Mouse (Mus musculus): ENCODE measurements at regions not wholly inside any gene's neighbourhood (a gene's known extent, or its start where the extent isn't known, plus 50 kb on each side); places are given as distances from the start of the nearest gene placed in this dataset.
"Not testable (repeated sequence)": the region's sequence is repeated elsewhere in the genome, so short reads cannot be mapped to it uniquely, and the experiment has no call there.

DNA sequence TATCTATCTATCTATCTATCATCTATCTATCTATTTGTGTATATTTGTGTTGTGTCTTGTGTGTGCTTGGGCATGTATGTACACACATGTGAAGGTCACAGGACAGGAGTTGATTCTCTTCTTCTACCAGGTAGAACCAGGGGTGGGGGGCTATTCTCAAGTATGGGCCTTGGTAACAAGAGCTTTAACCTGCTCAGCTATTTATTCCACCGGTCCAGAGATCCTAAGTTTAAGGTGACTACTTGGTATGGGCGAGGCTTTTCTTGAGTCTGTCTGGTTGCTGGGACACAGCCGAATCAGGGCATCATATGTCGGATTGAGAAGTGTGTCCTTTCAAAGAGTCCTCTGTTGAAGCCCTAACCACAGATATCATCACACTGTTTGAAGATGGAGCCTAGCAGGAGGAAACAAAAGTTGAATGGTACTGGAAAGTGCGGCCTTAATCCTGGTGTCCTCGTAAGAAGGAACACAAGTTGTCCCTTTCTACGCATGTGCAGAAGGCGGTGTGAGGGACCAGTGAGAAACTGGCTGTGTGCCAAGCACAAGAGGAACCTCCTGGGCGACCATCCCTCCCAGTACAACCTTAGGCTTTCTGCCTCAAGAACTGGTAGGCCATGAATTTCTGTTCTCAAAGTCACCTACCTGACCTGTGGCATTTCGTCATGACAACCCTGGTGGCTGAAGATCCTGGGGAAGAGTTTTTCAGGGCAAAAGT, 80.0 kb upstream of the Cpsf6 start:
- DNase-seq (ENCODE audit: low spot score): no peak

DNA sequence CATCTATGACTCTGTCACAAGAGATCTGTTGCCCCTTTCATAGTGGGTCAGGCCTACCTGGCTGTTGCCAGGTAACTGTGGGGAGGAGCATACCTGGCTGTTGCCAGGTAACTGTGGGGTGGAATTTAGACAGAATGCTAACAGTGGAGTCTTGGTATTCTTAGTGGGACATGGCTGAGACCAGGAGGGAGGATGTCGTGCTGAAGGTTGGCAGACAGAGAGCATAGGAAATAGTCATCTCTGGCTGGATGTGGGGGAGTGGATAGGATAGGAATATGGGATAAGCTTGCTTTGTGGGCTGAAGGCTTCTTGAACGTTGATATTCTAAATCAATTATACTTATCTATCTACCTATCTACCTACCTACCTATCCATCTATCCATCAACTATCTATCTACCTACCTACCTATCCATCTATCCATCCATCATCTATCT, 79.2 kb upstream of the Cpsf6 start:
- no peak for DNase-seq (ENCODE audit: low spot score)

DNA sequence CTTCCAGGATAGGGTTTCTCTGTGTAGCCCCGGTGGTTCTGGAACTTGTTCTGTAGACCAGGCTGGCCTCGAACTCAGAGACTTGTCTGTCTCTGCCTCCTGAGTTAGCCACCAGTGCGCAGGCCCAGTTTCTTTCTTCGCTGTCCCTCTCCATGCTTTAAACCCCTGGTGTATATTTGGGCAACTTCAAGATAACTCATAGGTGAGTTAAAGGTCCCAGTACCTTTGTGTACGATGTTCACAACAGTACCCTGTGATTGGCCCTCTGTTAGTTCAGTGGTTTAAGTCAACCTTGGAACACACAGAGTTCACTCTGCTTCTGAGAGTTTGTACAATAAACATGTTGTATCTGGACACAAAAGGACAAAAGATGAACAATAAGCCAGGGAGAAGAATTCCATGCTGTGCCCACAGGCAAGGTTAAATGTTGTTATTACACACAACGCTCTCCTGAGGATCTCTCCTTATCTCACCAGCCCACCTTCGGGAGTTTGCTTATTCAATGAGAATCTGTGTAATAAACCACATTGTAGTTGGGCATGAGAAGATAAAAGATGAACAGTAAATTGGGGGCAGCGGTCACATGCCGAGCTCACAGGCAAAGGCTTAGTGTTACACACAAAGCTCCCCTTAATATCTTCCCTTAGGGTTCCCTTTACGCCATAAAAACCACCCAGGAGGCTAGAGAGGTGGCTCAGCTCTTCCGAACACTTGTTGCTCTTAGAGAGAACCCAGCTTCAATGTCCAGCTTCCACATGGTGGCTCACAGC, 78.6 kb upstream of the Cpsf6 start:
- DNase-seq (ENCODE audit: low spot score): no peak

DNA sequence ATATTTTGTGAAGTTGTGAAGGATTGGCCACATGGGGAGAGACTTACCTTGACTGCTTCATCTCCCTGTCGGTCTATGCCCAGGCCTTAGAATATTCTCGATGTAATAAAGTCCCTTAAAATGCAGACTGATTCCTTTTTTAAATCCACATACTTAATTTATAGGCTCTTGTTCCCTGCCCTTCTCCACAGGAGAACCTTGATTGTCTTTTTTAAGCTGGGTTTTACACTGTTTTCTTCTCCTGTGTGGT, 77.8 kb upstream of the Cpsf6 start:
- DNase-seq (ENCODE audit: low spot score): no peak

DNA sequence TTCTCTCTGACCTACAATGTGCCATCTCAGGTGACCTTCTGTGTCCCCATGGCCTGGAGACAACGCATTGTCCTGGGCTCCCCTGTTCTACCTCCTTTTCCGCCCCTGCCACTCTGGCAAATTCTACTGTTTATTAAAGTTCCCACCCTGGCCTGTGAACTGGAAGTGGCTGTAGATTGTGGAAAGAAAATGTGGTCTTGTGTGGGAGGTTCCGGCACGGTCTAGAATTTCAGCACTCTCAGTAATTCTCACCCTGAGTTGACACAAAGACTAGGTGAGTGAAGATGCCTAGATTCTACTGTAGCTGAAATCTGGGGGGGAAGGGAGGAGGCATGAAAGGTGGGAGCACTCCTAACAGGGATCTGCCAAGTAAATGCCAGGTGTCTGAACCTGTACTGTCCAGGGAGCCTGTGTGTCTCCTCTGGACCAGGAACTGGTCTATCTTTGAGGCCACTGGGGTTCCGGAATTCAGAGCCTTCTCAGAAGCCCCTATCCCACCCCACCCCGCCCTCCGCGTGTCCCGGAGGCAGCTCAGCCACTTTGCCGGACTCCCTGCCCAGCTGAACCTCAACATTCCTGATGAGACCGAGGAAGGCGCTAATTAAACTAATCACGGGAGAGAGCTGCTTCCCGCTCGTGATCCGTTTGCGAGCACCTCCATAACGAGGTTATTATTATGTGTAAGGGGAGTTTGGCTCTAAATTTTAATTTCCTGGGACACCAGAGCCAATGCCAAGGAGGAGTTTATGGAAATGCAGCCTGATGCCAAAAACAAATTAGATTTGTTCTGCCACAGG, 77.3 kb upstream of the Cpsf6 start:
- DNase-seq (ENCODE audit: low spot score): no peak

DNA sequence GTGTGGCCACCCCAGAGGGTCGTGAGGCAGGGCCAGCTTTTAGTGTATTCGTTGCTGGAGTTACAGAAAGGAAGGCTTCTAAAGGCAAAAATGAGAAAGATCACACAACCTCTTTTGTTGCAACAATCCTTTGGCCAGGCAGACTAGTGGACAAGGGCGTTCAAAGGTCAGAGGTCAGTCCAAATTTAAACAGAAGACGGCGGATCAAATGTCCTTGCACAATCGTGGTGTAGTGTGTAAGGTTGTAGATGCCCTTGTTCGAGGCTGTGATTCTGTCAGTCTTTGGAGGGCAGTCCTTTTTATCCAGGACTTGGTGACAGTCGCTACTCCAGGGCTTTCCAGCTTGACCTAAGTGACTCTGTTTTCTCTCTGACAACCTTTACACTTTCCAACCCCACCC, 76.6 kb upstream of the Cpsf6 start:
- no peak for DNase-seq (ENCODE audit: low spot score)

DNA sequence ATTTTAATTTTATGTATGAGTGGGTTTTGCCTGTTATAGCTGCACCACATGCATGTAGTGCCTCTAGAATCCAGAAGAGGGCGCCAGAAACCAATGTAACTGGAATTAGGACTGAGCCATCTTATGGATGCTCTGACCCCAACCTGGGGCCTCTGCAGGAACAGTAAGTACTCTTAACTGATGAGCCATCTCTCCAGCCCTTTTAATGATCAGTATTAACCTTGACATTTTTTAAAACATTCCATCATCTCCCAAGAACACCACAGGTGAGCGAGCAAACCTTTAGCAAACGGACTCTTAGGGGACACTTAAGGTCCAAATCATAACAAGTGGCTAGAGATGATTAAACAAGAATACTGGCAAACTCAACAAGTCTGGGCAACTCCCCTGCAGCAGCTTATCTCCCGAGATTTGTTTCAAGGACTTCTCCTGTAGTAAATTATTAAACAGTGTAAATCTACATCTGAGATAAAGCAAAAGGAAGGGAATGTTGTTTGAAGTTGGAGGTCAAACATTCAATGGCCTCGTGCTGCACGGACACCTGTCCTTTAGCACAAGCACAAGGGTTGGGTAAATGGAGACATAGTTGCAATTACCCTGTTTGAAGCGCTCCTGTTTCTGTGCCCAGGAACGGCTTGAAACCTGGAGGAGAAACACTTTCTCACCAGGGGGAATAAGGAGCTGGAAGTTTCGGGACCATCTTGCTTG, 75.9 kb upstream of the Cpsf6 start:
- DNase-seq (ENCODE audit: low spot score): peak; percentile 32

DNA sequence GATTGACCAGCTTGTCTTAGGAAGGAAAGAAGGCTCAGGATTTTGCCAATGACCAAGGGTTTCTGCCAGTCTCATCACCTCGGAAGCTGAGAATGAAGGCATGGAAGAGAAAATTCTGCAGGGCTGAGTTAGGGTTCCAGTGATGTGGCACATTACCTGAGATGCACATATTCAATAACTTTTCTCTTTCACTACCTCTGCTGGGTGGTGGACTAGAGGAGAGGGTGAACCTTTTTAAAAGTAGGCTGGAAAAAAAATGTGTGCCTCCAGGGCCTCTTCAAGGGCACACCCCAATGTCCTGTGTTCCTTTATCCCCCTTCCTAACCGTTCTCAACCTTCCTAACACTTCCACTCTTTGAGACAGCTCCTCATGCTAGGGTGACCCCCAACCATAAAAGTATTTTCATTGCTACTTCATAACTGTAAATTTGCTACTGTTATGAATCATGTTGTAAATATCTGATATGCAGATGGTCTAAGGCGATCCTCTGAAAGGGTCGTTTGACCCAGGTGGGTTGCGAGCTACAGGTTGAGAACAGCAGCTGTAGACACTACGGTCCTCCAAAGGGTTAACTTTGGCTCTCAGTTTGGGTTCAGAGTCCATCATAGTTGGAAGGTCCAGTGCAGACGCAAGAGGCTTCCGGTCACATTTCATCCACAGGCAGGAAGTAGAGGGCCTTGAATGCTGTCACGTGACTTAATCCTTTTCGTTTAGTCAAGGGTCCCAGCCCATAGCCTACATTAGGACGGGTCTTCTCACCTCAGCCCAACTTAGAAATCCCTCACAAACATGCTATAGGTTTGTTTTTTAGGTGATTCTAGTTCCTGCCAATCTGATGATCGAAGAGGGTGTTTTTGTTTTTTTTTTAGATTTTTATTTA, 75.1 kb upstream of the Cpsf6 start:
- DNase-seq (ENCODE audit: low spot score): no peak

DNA sequence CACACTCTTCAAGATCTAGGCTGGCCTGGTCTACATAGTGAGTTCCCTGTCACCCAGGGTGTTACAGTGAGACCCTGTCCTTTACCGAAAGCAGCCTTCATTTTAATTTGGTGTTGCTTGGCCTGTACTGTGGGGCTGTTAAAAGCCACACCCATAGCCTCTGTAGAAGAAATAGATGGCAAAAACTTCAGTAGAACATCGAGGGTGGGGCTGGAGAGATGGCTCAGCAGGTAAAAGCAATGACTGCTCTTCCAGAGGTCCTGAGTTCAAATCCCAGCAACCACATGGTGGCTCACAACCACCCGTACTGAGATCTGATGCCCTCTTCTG, 74.3 kb upstream of the Cpsf6 start:
- DNase-seq (ENCODE audit: low spot score): no peak

DNA sequence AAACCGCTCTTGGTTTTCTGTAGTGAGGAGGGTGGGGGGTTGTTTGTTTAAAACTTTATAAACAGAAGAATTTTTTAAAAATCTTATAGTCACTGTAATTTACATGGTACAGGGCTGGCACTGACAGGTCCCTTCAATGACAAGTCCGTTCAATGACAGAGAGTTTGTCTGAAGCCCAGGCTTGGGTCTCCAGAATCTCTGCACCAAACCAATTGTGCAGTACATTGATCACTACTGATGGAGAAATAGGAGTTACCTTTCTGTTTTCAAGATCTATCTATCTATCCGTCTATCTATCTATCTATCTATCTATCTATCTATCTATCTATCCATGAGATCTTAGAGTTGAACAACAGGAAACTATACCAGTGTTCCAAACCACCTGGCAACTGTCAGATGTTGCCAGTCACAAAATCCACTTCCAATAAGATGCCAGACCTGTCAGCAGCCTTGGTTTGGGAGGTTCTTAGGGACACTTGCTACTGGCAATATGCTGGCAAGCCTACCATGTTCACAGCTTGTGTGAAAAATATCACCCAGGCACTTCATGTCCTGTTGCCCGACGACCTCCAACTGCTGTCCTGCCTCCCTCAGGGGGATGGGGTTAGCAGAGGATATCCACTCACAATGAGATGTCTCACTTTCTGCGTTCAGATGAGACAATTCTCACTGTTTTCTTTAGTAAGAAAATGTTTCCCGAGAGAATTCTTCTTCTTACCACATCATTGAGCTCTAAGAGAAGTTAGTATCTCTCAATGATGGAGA, 73.8 kb upstream of the Cpsf6 start:
- DNase-seq (ENCODE audit: low spot score): no peak

DNA sequence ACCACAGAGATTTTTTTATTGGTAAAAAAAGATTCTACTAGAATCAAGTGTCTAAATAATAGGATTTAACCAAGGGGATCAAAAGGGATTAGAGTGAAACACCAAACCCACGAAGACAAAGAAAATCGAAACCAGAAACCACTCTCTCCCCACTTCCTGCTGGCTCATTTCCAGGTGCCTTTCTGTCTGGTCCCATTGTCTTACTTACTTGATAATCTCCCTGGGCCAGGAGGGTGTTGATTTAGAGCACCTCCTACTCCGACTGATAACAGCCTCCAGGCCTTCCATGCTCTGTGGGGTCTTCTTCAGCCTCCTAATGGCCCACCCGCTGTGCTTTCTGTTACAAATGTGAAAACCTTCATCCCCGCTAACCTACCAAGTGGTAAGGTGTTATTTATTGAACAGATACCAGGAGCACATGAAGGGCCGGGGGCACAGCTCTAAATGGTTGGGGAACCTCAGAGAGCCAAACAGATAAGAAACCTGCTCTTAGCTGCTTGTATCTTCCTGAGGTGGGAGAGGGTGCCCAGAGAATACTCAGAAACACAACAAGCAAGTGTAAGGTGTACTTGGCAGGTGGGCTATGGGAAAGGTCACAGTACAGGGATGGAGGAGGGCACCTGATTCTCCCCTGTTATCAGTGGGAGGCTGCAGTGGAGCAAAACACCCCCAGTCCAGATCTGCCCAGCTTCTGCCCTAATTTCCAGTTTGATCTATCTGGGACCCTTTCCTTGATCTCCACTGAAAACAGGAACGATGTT, 72.6 kb upstream of the Cpsf6 start:
- no peak for DNase-seq (ENCODE audit: low spot score)

DNA sequence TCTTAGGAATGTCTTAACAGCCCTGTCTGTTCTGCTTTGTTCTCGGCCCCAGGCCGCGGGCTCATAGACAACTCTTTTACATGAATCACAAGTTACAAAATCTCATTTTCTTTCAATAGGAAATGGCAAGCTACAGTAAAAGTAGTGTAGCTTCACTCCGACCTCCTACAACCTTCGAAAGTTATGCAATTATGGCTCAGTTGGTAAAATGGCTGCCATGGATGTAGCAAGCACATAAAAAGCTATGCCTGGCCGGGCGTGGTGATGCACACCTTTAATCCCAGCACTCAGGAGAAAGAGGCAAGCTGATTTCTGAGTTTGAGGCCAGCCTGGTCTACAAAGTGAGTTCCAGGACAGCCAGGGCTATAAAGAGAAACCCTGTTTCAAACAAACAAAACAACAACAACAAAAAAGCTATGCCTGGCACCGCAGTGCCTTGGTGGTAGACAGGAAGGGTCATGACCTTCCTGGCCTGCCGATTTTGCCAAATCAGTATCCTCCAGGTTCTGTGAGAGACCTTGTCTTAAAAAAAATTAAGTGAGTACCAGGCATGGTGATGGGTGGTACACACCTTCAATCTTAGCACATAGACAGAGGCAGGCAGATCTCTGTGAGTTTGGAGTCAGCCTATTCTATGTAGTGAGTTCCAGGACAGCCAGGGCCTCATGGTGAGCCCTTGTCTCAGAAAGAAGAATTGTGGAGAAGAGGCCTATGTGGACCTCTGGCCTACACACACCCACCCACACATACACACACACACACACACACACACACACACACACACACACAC, 71.8 kb upstream of the Cpsf6 start:
- no peak for DNase-seq (ENCODE audit: low spot score)

DNA sequence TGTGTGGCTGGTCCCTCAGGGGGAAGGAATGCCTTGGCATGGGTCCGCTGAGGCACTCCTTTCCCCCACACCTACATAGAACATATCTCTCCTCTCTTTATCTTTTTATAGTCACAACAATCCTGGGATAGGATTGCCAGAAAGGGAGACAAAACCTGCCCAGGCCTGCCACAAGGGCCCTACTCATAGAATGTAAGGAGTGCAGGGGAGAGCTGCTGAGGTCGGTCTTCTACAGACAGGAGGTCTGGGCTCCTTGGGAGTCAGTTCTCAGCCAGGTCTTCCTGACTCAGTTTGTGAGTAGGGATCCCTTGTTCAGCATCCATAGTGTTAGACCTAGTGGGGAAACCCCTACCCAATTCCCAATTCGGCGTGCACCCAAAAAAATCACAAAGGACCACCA, 70.8 kb upstream of the Cpsf6 start:
- DNase-seq (ENCODE audit: low spot score): no peak

DNA sequence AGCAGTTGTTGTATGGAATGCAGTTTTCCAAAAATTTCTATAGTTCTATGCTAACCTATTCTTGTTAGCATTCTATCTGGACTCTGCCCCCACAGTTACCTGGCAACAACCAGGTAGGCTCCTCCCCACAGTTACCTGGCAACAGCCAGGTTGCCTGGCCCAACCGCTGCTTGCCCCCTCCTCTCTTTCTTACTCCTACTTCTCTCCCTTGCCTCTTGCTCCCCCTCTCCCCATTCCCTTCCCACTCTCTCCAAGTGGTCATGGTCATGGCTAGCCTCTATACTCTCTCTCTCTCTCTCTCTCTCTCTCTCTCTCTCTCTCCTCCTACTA, 70.4 kb upstream of the Cpsf6 start:
- DNase-seq (ENCODE audit: low spot score): no peak

DNA sequence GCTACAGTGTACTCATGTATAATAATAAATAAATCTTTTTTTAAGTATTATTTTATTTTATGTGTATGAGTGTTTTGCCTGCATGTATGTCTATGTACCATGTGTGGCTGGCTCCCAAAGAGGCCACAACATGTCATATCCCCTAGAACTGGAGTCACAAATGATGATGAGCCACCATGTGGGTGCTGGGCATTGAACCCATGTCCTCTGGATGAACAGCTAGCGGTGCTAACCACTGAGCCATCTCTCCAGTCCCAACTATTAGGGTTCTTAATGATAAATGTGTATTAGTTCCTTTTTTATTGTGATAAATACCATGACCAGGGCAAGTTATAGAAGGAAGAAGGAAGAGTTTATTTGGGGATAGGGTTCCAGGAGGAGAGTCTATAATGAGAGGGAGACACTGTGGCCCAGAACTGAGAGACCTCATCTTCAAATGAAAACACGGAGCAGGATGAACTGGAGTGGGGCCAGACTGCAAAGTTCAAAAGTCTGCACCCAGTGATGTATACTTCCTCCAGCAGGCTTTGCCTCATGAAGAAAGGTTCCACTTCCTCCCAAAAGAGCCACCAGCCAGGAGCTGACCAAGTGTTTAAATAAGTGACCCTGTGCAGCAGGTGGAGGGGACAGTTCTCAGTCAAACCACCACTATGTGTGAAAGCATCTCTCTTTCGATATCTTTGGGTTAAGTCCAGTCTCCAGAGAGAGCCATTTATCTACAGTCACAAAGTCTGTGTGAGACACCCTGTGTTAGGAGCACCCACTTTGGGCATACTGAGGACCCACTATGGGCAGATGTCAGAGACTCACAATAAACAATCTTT, 69.8 kb upstream of the Cpsf6 start:
- DNase-seq (ENCODE audit: low spot score): no peak

DNA sequence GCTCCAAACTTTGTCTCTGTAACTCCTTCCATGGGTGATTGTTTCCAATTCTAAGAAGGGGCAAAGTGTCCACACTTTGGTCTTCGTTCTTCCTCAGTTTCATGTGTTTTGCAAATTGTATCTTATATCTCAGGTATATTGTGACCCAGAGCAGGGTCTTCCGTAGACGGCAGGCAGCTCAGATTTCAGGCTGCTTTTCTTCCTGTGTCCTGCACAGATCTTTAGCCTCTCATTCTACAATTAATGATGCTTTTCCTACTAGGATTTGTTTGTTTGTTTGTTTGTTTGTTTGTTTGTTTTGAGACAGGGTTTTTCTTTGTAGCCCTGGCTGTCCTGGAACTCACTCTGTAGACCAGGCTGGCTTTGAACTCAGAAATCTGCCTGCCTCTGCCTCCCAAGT, 69.0 kb upstream of the Cpsf6 start:
- not testable (repeated sequence) for DNase-seq (ENCODE audit: low spot score)

DNA sequence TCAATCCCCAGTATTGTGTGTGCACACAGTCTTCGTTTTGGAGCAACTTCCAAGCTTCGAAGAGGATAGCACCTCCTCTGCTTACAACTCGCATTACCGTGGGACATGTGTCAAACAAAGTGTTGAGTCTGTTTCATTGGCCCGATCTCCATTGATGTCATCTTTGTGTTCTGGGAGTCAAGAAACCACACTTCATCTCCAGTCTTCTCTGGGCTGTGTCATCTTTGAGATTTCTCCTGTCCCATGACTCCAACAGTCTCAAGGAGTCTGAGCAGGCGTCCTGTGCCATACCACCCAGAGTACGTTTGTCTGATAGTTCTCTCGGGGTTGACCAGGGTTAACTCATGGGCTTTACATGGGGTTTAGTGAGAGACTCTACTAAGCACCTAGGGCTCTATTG, 67.8 kb upstream of the Cpsf6 start:
- no peak for DNase-seq (ENCODE audit: low spot score)

DNA sequence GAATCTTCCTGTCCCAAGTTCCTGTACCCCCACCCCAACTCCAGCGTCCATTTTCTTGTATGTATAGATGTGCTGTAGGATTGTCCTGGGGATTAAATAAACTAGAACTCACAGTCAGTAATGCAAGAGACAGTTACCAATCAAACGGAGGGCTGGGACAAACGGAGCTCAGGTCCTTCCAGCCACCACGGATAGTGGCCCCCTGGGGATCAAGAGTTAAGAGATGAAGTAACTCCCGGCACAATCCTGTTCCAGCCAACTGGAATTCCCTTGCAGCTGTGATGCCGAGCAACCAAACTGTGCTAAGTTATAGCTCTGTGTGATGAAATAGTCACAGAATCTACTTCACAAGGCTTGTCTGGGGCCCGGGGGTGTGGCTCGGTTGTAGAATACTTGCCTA, 67.4 kb upstream of the Cpsf6 start:
- no peak for DNase-seq (ENCODE audit: low spot score)

DNA sequence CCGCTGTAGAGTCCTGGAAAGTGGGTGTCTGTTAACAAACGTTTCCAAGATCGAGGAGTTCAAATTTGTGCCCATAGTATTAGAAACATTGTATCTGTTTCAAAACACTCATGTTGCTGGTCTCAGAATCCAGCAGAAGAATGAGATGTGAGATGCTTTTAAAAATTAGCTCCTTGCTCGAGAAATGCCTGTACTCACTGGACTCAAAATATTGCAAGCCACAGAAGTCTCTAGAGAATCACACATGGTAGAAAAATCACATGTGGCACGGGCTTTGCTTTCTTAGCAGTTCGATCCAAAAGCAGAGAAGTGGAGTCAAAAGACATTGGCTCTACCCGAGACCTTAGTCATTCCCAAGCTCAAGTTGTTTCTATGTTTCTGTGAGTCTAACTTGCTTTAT, 67.0 kb upstream of the Cpsf6 start:
- no peak for DNase-seq (ENCODE audit: low spot score)
